Mouse (Mus musculus): Measurements from ENCODE around the gene Hsd17b7.
"Not testable (repeated sequence)": the region's sequence is repeated elsewhere in the genome, so short reads cannot be mapped to it uniquely, and the experiment has no call there.

Hsd17b7 gene

GRCm38 (mm10) chr1:169968792-169969515 is at the start of gene Hsd17b7:
Hsd17b7 (minus strand) TSS chr1:169969241.
- DNase-seq (ENCODE audit: low read depth, low spot score): peak; percentile 95

- DNase-seq (ENCODE audit: low read depth, low spot score): no peak
These were observed 45.7 kb upstream of the Hsd17b7 start for GRCm38 (mm10) chr1:170014784-170015183.

GRCm38 (mm10) chr1:170010716-170011505 is 41.9 kb upstream of the Hsd17b7 start:
- no peak for DNase-seq (ENCODE audit: low read depth, low spot score)

GRCm38 (mm10) chr1:170009296-170009695 is 40.3 kb upstream of the Hsd17b7 start:
- DNase-seq (ENCODE audit: low read depth, low spot score): no peak

- no peak for DNase-seq (ENCODE audit: low read depth, low spot score)
These were observed 39.6 kb upstream of the Hsd17b7 start for GRCm38 (mm10) chr1:170008432-170009220.

DNA sequence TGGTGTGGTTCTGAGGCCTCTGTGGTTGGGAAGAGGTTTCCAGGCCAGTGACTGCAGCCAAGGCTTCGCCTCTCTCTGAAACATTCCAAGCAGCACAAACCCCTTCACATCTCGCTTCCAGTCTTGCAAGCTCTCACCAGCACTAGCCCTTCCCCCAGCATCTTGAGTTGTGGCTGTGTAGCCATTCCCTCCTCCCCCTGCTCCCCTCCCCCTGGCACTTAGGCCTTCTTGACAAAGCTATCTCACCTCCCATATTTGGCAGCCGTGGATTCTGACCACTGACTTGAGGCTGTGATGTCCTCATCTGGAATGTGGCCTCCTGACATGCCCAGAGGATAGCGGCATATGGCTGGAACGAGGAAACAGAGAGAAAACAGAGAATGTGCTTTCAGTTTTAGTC is 37.5 kb upstream of the Hsd17b7 start:
- DNase-seq (ENCODE audit: low read depth, low spot score): no peak

GRCm38 (mm10) chr1:170005297-170005696 is 36.3 kb upstream of the Hsd17b7 start:
- DNase-seq (ENCODE audit: low read depth, low spot score): no peak

- DNase-seq (ENCODE audit: low read depth, low spot score): not testable (repeated sequence)
These were observed 24.9 kb upstream of the Hsd17b7 start for GRCm38 (mm10) chr1:169993901-169994300.

GRCm38 (mm10) chr1:169986166-169986565 is 17.1 kb upstream of the Hsd17b7 start:
- DNase-seq (ENCODE audit: low read depth, low spot score): no peak

- DNase-seq (ENCODE audit: low read depth, low spot score): no peak
These were observed 8.6 kb upstream of the Hsd17b7 start for GRCm38 (mm10) chr1:169977621-169978020.

GRCm38 (mm10) chr1:169971998-169972397 is 3.0 kb upstream of the Hsd17b7 start:
- DNase-seq (ENCODE audit: low read depth, low spot score): no peak

GRCm38 (mm10) chr1:169970936-169971335 is 1.9 kb upstream of the Hsd17b7 start:
- no peak for DNase-seq (ENCODE audit: low read depth, low spot score)

DNA sequence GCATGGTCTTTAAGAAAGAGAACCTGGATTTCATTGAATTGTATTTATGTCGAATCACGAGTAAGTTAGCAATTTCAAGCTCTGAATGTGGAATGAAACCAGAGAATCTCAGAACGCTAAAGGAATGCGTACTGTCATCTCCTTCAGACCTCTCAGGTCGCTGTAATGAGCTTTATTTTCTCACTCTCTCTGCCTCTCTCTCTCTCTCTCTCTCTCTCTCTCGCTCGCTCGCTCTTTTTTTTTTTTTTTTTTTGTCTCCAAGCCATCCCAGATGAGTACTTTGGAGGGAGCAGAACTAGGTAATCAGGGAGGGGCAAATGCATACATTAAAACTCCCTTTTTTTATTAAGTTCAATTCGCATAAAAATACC is 460 bp upstream of the Hsd17b7 start:
- no peak for DNase-seq (ENCODE audit: low read depth, low spot score)

GRCm38 (mm10) chr1:169953106-169953505 is 15.9 kb downstream of the Hsd17b7 start:
- DNase-seq (ENCODE audit: low read depth, low spot score): no peak

GRCm38 (mm10) chr1:169952636-169953035 is 16.4 kb downstream of the Hsd17b7 start:
- no peak for DNase-seq (ENCODE audit: low read depth, low spot score)

GRCm38 (mm10) chr1:169951561-169951960 is 17.5 kb downstream of the Hsd17b7 start:
- DNase-seq (ENCODE audit: low read depth, low spot score): no peak

- no peak for DNase-seq (ENCODE audit: low read depth, low spot score)
These were observed 18.4 kb downstream of the Hsd17b7 start for GRCm38 (mm10) chr1:169950651-169951050.

- no peak for DNase-seq (ENCODE audit: low read depth, low spot score)
These were observed 19.1 kb downstream of the Hsd17b7 start for GRCm38 (mm10) chr1:169949981-169950380.

DNA sequence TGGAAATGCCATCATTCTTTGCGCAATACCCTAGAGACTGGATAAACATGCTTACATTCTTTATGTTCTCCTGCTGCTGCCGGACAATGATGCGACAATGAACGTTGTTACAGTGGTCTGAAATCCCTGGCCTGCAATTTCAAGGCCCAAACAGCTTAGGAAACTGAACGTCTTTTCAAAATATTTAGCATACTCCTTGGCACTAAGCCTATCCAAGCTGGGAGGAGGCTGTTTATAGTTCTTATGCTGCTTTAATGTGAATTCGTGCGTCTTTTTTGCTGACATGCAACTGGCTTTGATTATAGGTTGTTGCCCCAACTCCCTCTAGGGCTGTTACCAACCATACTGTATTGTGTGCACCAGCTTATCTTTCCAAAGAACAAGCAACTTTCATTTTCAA is 20.2 kb downstream of the Hsd17b7 start:
- no peak for DNase-seq (ENCODE audit: low read depth, low spot score)

DNA sequence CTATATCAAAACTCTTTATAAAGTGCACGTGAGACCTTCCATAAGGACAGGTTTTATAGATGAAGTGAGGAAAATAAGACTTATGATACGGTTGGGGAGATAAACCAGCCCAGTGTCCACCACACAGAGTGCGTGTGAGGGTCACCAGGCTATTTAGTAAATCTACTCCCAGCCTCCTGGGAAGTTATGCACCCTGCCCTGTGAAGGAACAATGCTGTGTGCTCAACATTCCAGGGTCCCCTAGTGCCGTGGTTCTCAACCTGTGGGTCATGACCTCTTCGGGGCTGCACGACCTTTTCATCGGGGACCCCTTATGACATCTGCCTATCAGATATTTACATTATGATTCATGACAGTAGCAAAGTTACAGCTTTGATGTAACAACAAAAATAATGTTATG is 20.8 kb downstream of the Hsd17b7 start:
- DNase-seq (ENCODE audit: low read depth, low spot score): no peak

- no peak for DNase-seq (ENCODE audit: low read depth, low spot score)
These were observed 21.4 kb downstream of the Hsd17b7 start for GRCm38 (mm10) chr1:169947654-169948053.

GRCm38 (mm10) chr1:169946004-169946403 is 23.0 kb downstream of the Hsd17b7 start:
- DNase-seq (ENCODE audit: low read depth, low spot score): no peak

All from retina, postnatal 7 days (tissue).